Mouse (Mus musculus) cerebellum, adult 2 months (tissue): ENCODE data around the gene Mmachc.

Experiments used
- CTCF ChIP-seq: fragments of 200-500 bp; IDR thresholded peaks from 2 replicates; pipeline ENCODE4 v1.5.1; 2011; ENCODE audit warnings: low read depth, mild to moderate bottlenecking, control low read depth, low read length, moderate library complexity, borderline replicate concordance; ENCODE audit not compliant: insufficient read depth
- POLR2A ChIP-seq: fragments of 200-500 bp; IDR thresholded peaks from 2 replicates; pipeline ENCODE4 v1.6.1; 2011; ENCODE audit warnings: low read length, control low read depth, borderline replicate concordance; ENCODE audit not compliant: insufficient read depth

GRCm38 (mm10) chr4:116653228-116653627, 55.0 kb downstream of the Mmachc start:
- TF ChIP-seq CTCF = no peak
- no peak for TF ChIP-seq POLR2A
